Mouse (Mus musculus): ENCODE measurements around the gene C730034F03Rik.

- TF ChIP-seq GATA1 (IDR thresholded peaks at IDR 0.05; ENCODE audit: low read length) (no peak), TAL1 (IDR thresholded peaks at IDR 0.05; ENCODE audit: low read length) (no peak)
These were observed 30.9 kb downstream of the C730034F03Rik start for GRCm38 (mm10) chr15:89460298-89460697.

All from erythroblast, embryonic 14.5 days (primary cell).